Mouse (Mus musculus) heart, adult 2 months (tissue): Measurements from ENCODE around the gene Bche.

Experiments
- CTCF ChIP-seq: fragments of 200-600 bp; IDR thresholded peaks from 2 replicates; pipeline ENCODE4 v1.8.1; 2022; ENCODE audit warnings: antibody characterized with exemption, mild to moderate bottlenecking, moderate library complexity
- EP300 ChIP-seq: fragments of 200-500 bp; IDR thresholded peaks from 2 replicates; pipeline ENCODE4 v1.6.1; 2011; ENCODE audit warnings: low read depth, low read length, control low read depth; ENCODE audit not compliant: insufficient read depth
- POLR2A ChIP-seq: fragments of 200-500 bp; IDR thresholded peaks from 2 replicates; pipeline ENCODE4 v1.6.1; 2011; ENCODE audit warnings: mild to moderate bottlenecking, low read depth, low read length, control low read depth; ENCODE audit not compliant: insufficient read depth

GRCm38 (mm10) chr3:73729511-73729910, 21.3 kb upstream of the Bche start:
- TF ChIP-seq POLR2A (no peak), CTCF (no peak), EP300 (no peak)
